Mouse (Mus musculus): Measurements from ENCODE around the gene Ubp1. TPM values are rescaled to one million over a fixed set of nuclear protein-coding genes. Genes with fewer than 3 reads are reported as not detected.

The Ubp1 gene
- total and polyA plus RNA-seq, 3 experiments, result 25.7 to 33.9 (median 26.0) TPM

DNA sequence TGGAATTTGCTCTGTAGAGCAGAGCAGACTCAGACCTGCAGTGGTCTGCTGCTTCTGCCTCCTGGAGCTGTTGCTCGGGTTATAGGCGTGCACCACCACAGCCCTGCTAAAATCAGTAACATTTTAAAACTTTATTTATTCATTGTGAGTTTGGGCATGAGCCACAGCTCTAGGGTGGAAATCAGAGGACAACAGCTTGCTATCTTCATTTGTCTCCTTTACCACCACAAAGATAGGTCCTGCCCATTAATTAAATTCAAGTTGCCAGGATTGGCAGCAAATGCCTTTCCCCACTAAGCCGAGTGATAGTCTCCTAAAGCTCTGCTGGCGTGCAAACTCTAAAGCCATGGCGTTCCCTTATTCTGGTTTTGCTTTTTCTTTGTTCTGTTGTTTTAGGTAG lies 4.9 kb downstream of the Ubp1 start:
- DNase-seq, result no peak
- Histone ChIP-seq H3K4me1 (ENCODE audit: control insufficient read depth, insufficient read depth, low read length) (peaks cover 8% of the 10 kb centered on the region), H3K79me2 (replicated peaks; ENCODE audit: control insufficient read depth, insufficient read depth, low read length) (peaks cover 10% of the 10 kb centered on the region), H3K27ac (no peak overlapping the region), H3K27me3 (ENCODE audit: control insufficient read depth, insufficient read depth, low read length) (no peaks in the 10 kb centered on the region), H3K9ac (ENCODE audit: low read depth, low read length) (no peak overlapping the region), H3K4me3 (no peak overlapping the region), H3K36me3 (ENCODE audit: control insufficient read depth, insufficient read depth, low read length) (peaks cover 9% of the 10 kb centered on the region)
- WGBS, result 43% methylated on average over 5 of the region's 5 CpGs
- intact Hi-C loops (cut with DNase I), result no loop called here
- no peak for TF ChIP-seq CTCF (IDR thresholded peaks at IDR 0.05)
- no peak for TF ChIP-seq POLR2A (IDR thresholded peaks at IDR 0.05; ENCODE audit: insufficient read depth, low read depth, low read length)
- TF ChIP-seq EP300 (IDR thresholded peaks at IDR 0.05; ENCODE audit: insufficient read depth, low read depth, low read length), result no peak

DNA sequence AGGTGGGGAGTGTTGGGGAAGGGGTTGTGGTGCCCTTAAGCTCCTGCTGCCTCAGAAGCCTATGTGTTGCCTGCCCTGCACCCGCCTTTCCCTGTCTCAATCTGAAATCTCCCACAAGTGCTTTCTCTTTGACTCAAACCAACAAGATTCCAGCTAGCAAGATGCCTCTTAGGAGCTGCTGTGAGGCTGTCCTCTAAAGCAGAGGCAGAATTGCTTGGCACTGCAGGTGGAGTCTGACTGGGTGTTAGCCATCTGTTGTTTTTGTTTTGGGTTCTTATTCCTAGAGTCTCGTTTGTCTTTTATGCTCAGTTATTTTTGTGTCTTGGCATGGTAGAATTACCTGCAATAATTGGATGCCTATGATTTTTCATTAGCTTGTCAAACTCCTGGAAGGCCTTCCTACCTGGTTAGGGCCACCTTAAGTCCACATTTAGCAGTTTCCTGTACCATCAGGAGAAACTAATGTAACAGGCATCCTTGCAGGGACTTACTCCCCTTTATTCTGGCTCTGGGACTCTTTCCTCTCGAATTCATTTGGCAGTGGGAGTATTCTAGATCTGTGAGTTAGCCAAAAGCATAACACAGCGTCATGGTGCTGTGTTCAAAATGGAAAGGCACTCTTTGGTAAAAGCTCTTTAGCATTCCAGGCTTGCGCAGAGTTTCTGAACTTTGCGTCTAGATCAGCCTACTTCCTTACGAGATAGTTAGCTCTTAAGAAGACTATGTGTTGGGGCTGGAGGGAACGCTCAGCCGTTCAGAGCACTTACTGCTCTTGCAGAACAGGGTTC lies 8.5 kb downstream of the Ubp1 start:
- H3K4me1 ChIP-seq (ENCODE audit: control insufficient read depth, insufficient read depth, low read length), result peaks cover 4% of the 10 kb centered on the region
- intact Hi-C loops (cut with DNase I), result no loop called here
- peaks cover 8% of the 10 kb centered on the region for H3K36me3 ChIP-seq (ENCODE audit: control insufficient read depth, insufficient read depth, low read length)
- H3K4me3 ChIP-seq, result no peak overlapping the region
- TF ChIP-seq POLR2A (IDR thresholded peaks at IDR 0.05; ENCODE audit: insufficient read depth, low read depth, low read length) (no peak), EP300 (IDR thresholded peaks at IDR 0.05; ENCODE audit: insufficient read depth, low read depth, low read length) (no peak), CTCF (IDR thresholded peaks at IDR 0.05) (no peak)
- H3K27ac ChIP-seq, result no peak overlapping the region
- H3K79me2 ChIP-seq (replicated peaks; ENCODE audit: control insufficient read depth, insufficient read depth, low read length), result peaks cover 11% of the 10 kb centered on the region
- H3K27me3 ChIP-seq (ENCODE audit: control insufficient read depth, insufficient read depth, low read length), result no peaks in the 10 kb centered on the region
- no peak for DNase-seq
- WGBS, result 62% methylated on average over 9 of the region's 9 CpGs
- no peak overlapping the region for H3K9ac ChIP-seq (ENCODE audit: low read depth, low read length)

DNA sequence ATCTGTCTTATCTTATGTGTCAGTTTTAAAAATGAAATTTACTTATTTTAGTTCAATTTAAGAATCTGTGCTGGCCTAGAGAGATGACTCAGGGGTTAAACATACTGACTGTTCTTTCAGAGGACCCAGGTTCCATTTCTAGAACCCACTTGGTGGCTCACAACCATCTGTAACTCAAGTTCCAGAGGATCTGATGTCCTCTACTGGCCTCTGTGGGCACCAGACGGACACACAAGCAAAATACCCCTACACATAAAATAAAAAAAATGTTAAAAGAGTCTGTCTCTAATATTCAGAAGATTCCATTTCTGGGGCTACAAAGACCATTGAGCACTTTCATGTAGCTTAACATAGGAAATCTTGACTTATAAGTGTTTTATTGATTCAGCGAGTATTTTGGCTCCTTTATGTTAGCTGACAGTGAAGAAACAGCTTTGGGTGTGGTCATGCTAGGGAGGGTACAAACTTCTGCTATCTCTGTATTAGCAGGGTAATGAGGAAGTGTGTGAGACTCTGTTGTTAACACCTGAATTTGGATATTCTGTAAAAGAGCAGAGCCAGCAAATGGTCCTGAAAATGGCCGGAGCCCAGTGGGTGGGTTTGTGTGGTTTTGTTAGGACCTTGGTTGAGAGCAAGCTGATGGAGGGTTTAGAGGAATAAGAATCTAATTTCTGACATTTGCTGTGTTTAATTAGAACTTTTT lies 10.5 kb downstream of the Ubp1 start:
- Histone ChIP-seq H3K4me1 (ENCODE audit: control insufficient read depth, insufficient read depth, low read length) (peaks cover under 1% of the 10 kb centered on the region), H3K4me3 (no peak overlapping the region)

DNA sequence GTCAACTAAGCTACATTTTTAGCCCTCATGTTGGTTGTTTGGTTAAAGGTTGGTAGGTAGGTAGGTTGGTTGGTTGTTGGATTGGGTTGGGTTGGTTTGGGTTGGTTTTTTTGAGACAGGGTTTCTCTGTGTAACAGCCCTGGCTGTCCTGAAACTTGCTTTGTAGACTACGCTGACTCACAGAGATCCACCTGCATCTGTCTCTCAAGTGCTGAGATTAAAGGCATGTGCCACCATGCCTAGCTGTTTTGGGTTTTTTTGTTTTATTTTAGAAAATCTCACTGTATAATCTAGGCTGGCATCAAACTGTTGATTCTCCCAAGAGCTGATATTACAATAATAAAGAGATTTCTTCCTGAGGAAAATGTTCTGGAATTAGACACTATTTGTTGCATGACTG lies 12.6 kb downstream of the Ubp1 start:
- H3K79me2 ChIP-seq (replicated peaks; ENCODE audit: control insufficient read depth, insufficient read depth, low read length), result peaks cover 5% of the 10 kb centered on the region
- H3K27me3 ChIP-seq (ENCODE audit: control insufficient read depth, insufficient read depth, low read length), result no peaks in the 10 kb centered on the region
- H3K4me3 ChIP-seq, result no peak overlapping the region
- DNase-seq, result no peak
- TF ChIP-seq EP300 (IDR thresholded peaks at IDR 0.05; ENCODE audit: insufficient read depth, low read depth, low read length) (no peak), CTCF (IDR thresholded peaks at IDR 0.05) (no peak), POLR2A (IDR thresholded peaks at IDR 0.05; ENCODE audit: insufficient read depth, low read depth, low read length) (no peak)
- H3K36me3 ChIP-seq (ENCODE audit: control insufficient read depth, insufficient read depth, low read length), result peaks cover 2% of the 10 kb centered on the region
- no peak overlapping the region for H3K9ac ChIP-seq (ENCODE audit: low read depth, low read length)
- 93% methylated on average over 1 of the region's 1 CpGs for WGBS
- H3K4me1 ChIP-seq (ENCODE audit: control insufficient read depth, insufficient read depth, low read length), result no peaks in the 10 kb centered on the region; the same call in none of the 2 replicates
- intact Hi-C loops (cut with DNase I), result no loop called here
- H3K27ac ChIP-seq, result no peak overlapping the region

More for the DNA sequence above, 10.5 kb downstream of the Ubp1 start:
- DNase-seq, result no peak
- Histone ChIP-seq H3K79me2 (replicated peaks; ENCODE audit: control insufficient read depth, insufficient read depth, low read length) (peaks cover 11% of the 10 kb centered on the region), H3K27me3 (ENCODE audit: control insufficient read depth, insufficient read depth, low read length) (no peaks in the 10 kb centered on the region), H3K27ac (no peak overlapping the region), H3K9ac (ENCODE audit: low read depth, low read length) (no peak overlapping the region), H3K36me3 (ENCODE audit: control insufficient read depth, insufficient read depth, low read length) (peaks cover 4% of the 10 kb centered on the region)
- no peak for TF ChIP-seq CTCF (IDR thresholded peaks at IDR 0.05)
- intact Hi-C loops (cut with DNase I), result no loop called here
- 84% methylated on average over 3 of the region's 3 CpGs for WGBS

DNA sequence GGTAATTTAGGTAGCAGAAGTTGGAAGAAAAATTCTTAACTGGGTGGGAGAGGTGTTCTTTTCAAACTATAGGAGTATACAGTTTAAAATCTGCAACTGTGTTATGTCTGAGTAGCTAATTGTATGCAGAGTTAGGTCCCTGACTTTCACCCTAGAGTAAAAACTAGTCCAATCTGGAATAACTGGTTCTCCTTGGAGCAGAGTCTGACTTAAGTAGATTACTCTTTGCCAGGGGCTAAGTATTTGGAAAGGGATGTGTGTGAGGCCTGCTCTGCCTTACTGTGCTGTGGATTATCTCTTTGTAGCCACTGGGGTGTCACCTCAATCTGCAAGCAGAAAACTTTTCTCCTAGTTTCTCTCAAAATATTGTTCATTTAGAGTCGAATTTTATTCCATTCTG lies 16.5 kb downstream of the Ubp1 start:
- 89% methylated on average over 1 of the region's 1 CpGs for WGBS
- TF ChIP-seq EP300 (IDR thresholded peaks at IDR 0.05; ENCODE audit: insufficient read depth, low read depth, low read length) (no peak), CTCF (IDR thresholded peaks at IDR 0.05) (no peak), POLR2A (IDR thresholded peaks at IDR 0.05; ENCODE audit: insufficient read depth, low read depth, low read length) (no peak)
- Histone ChIP-seq H3K9ac (ENCODE audit: low read depth, low read length) (no peak overlapping the region), H3K36me3 (ENCODE audit: control insufficient read depth, insufficient read depth, low read length) (no peaks in the 10 kb centered on the region; the same call in 1 of the 2 replicates), H3K4me3 (no peak overlapping the region), H3K27me3 (ENCODE audit: control insufficient read depth, insufficient read depth, low read length) (no peaks in the 10 kb centered on the region), H3K27ac (no peak overlapping the region), H3K4me1 (ENCODE audit: control insufficient read depth, insufficient read depth, low read length) (no peaks in the 10 kb centered on the region), H3K79me2 (replicated peaks; ENCODE audit: control insufficient read depth, insufficient read depth, low read length) (peaks cover 2% of the 10 kb centered on the region)
- DNase-seq, result no peak
- intact Hi-C loops (cut with DNase I), result no loop called here

DNA sequence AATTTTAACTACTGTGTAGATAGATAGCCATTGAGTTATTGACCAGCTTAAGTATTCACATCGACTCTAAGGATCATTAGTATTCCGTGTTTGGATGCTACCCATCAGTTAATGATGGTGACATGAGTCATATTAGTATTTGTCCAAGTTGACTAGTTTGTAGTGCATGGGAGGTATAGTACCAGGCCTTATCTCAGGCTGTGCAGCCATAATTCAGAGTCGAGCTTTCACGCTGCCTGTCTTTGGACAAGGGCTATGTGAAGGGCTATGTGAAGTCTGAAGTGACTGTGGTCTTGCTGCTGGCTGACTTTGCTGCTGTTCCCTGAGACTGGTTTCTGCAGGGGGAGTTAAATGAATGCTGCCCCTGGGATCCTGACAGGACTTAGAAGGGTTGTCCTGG lies 27.0 kb downstream of the Ubp1 start:
- no peak for DNase-seq
- Histone ChIP-seq H3K79me2 (replicated peaks; ENCODE audit: control insufficient read depth, insufficient read depth, low read length) (no peaks in the 10 kb centered on the region), H3K27me3 (ENCODE audit: control insufficient read depth, insufficient read depth, low read length) (no peaks in the 10 kb centered on the region), H3K4me1 (ENCODE audit: control insufficient read depth, insufficient read depth, low read length) (no peaks in the 10 kb centered on the region; the same call in 1 of the 2 replicates), H3K36me3 (ENCODE audit: control insufficient read depth, insufficient read depth, low read length) (no peaks in the 10 kb centered on the region; the same call in none of the 2 replicates), H3K27ac (no peak overlapping the region), H3K9ac (ENCODE audit: low read depth, low read length) (no peak overlapping the region), H3K4me3 (no peak overlapping the region)
- 94% methylated on average over 4 of the region's 4 CpGs for WGBS
- TF ChIP-seq EP300 (IDR thresholded peaks at IDR 0.05; ENCODE audit: insufficient read depth, low read depth, low read length) (no peak), POLR2A (IDR thresholded peaks at IDR 0.05; ENCODE audit: insufficient read depth, low read depth, low read length) (no peak), CTCF (IDR thresholded peaks at IDR 0.05) (no peak)
- intact Hi-C loops (cut with DNase I), result no loop called here
